Mouse (Mus musculus) stomach, embryonic 16.5 days (tissue): Measurements from ENCODE around the gene Col4a2. TPM values are rescaled to one million over a fixed set of nuclear protein-coding genes. Genes with fewer than 3 reads are reported as not detected.
A peak's percentile ranks its signal among the peaks of the same experiment; 100 is the strongest.

Experiments used
- ATAC-seq: fragments of 200-750 bp; cut with Nextera tagmentation; 2 replicates; pipeline ENCODE4 v1.8.0; 2017; ENCODE audit warnings: moderate number of reproducible peaks, moderate TSS enrichment; ENCODE audit not compliant: insufficient read depth, low FRiP score
- H3K27ac ChIP-seq: fragments of 300-500 bp; sonication (generic); 2 replicates; pipeline ENCODE4 v1.5.1; 2014; ENCODE audit warnings: low read length
- H3K27me3 ChIP-seq: fragments of 300-500 bp; sonication (generic); 2 replicates; pipeline ENCODE4 v1.6.1; 2014; ENCODE audit warnings: low read length, control low read depth, mixed read lengths; ENCODE audit not compliant: control insufficient read depth, insufficient read depth
- H3K36me3 ChIP-seq: fragments of 300-500 bp; sonication (generic); 2 replicates; pipeline ENCODE4 v1.6.1; 2014; ENCODE audit warnings: low read length; ENCODE audit not compliant: control insufficient read depth, insufficient read depth
- H3K4me1 ChIP-seq: fragments of 300-500 bp; sonication (generic); 2 replicates; pipeline ENCODE4 v1.6.1; 2014; ENCODE audit warnings: low read length, control low read depth, mixed read lengths; ENCODE audit not compliant: control insufficient read depth, insufficient read depth
- H3K4me2 ChIP-seq: fragments of 300-500 bp; sonication (generic); 2 replicates; pipeline ENCODE4 v1.6.1; 2014; ENCODE audit warnings: low read depth, low read length, mixed read lengths
- H3K4me3 ChIP-seq: fragments of 300-500 bp; sonication (generic); replicated peaks from 2 replicates; pipeline ENCODE4 v1.5.1; 2014; ENCODE audit warnings: mild to moderate bottlenecking, low read length
- H3K9ac ChIP-seq: fragments of 300-500 bp; sonication (generic); 2 replicates; pipeline ENCODE4 v1.6.1; 2014; ENCODE audit warnings: low read length
- H3K9me3 ChIP-seq: fragments of 300-500 bp; sonication (generic); replicated peaks from 2 replicates; pipeline ENCODE4 v1.6.1; 2016; ENCODE audit warnings: low read length, control low read depth; ENCODE audit not compliant: control insufficient read depth
- WGBS: fragments of 180-500 bp; shearing (Covaris S2); extraction: QIAGEN DNeasy Blood & Tissue Kit; methylation state at CpG from one replicate; pipeline ENCODE4 v1.1.7; 2014; 5-methylcytosine and 5-hydroxymethylcytosine counted together
- polyA plus RNA-seq: library from polyadenylated mRNA; unstranded; fragments of >200 nt; fragmentation: Nextera tagmentation; extraction: Ambion mirVana; gene quantifications from 2 replicates; pipeline ENCODE4 v1.2.1, GENCODE M21; 2015

Col4a2 gene
- polyA plus RNA-seq, 1 experiment from 2014 or later = 65.2 TPM

DNA sequence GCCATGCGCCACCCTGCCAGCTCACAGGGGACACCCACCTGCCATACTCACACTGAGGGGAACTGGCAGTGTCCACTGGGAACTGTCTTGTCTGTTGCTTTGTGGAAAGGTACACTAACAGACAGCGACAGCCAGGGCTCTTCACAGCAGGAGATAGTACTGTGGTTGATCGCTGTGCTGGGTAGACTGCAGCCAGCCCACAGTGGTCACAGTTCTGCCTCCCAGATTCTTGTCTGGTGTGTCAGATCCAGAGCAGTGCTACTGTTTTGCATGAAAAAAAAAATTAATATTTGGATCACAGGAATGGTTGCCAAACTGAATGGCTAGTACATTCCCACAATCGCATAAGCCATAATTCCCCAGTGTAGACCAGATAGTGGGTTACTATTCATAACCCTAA lies 74.7 kb downstream of the Col4a2 start:
- Histone ChIP-seq H3K27me3 (no peaks in the 10 kb centered on the region), H3K4me2 (no peak overlapping the region), H3K9me3 (no peaks in the 10 kb centered on the region), H3K36me3 (no peaks in the 10 kb centered on the region), H3K9ac (no peak overlapping the region), H3K27ac (no peak overlapping the region), H3K4me3 (no peak overlapping the region), H3K4me1 (peaks cover 14% of the 10 kb centered on the region)
- no peak for ATAC-seq
- WGBS = 98% methylated on average over 4 of the region's 4 CpGs

DNA sequence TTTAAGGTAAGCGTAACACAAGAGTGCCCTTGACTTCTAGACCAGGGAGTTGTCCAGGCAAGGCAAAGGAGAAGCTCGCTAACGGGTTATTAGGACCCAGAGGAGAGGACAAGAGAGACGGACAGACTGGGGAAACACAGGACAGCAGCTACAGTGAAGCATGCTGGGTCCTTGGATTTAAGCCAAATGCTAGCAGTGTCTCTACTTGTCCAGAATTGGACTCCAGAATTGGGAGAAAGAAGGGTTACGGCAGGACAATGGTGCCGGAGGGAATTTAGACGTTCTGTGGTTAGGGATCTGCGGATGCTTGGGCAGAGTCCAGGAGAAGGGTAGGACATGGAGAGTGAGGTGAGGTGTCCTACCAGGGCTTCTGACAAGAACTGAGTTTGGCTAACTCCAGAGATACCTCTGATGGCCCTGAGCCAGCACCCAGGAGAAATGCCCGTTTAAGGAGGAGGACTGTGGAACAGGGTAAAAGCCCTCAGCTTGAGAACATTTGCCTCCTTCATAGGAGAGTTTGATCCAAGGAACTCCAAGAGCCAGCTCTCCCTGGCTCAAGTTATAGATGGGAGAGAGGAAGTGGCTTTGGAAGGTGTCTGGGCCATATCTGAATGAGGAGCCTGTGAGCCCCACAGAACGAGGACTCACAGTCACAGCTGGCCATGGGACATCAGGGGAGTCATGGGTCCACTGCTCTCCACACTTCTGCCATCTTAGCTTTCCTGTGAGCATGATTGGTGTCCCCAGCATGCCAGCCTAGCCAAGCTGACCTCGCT lies 76.9 kb downstream of the Col4a2 start:
- peaks cover 24% of the 10 kb centered on the region for H3K4me1 ChIP-seq
- H3K4me2 ChIP-seq = no peak overlapping the region
- H3K36me3 ChIP-seq = no peaks in the 10 kb centered on the region
- no peaks in the 10 kb centered on the region for H3K9me3 ChIP-seq
- 77% methylated on average over 11 of the region's 11 CpGs for WGBS
- no peak overlapping the region for H3K27ac ChIP-seq
- H3K4me3 ChIP-seq = no peak overlapping the region
- H3K27me3 ChIP-seq = no peaks in the 10 kb centered on the region
- no peak overlapping the region for H3K9ac ChIP-seq
- no peak for ATAC-seq

DNA sequence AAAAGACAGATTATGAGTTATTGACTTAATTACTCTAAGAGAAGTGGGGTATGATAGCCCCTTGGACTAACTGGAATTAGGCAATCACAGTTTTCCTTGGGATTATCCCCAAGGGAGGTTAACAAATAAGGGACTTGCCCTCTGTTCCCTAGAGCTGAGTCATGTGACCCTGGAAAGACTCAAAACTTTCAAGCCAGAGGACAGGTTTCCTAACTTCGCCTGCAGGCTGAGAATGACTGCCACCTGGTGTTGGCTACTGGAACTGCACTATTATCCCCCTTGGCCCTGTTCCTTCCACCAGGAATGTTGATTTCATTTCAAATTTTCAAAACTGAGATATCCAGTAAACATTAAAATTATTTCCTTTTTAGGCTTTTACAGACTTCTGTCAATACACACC lies 80.1 kb downstream of the Col4a2 start:
- no peak overlapping the region for H3K4me2 ChIP-seq
- no peaks in the 10 kb centered on the region for H3K36me3 ChIP-seq
- no peaks in the 10 kb centered on the region for H3K9me3 ChIP-seq
- peak overlapping the region; percentile 92 for H3K27ac ChIP-seq
- H3K4me3 ChIP-seq = no peak overlapping the region
- peaks cover 21% of the 10 kb centered on the region for H3K4me1 ChIP-seq
- H3K9ac ChIP-seq = no peak overlapping the region
- WGBS = 4% methylated on average over 1 of the region's 1 CpGs
- ATAC-seq = peak; percentile 23; the same call in 1 of the 2 replicates
- H3K27me3 ChIP-seq = no peaks in the 10 kb centered on the region

DNA sequence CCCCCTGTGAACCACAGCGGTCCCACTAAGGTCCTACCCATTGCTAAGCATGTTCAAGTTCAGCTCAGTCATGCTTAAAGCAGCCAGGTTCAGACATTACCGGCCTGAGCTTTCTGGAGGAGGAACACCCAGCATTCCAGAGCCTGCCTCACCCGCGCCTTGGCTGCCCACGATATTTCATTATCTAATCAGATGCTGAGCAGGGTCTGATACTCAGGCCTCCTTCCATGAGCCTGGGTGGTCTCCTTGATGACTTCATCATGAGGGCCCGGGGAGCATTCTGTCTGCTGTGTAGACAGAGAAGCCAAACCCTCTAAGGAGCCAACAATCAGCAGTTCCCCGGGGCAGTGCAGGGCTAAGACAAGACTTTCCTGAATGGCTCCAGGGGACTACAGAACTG lies 80.6 kb downstream of the Col4a2 start:
- no peaks in the 10 kb centered on the region for H3K36me3 ChIP-seq
- peak overlapping the region; percentile 92 for H3K27ac ChIP-seq
- H3K4me1 ChIP-seq = peaks cover 21% of the 10 kb centered on the region
- ATAC-seq = peak; percentile 80
- 0 out of 2 replicates have a peak overlapping the region, but pooled peaks have one; percentile 19 for H3K4me2 ChIP-seq
- no peak overlapping the region for H3K4me3 ChIP-seq
- H3K9ac ChIP-seq = peak overlapping the region; percentile 53; the same call in 1 of the 2 replicates
- H3K9me3 ChIP-seq = no peaks in the 10 kb centered on the region
- H3K27me3 ChIP-seq = no peaks in the 10 kb centered on the region
- WGBS = 15% methylated on average over 7 of the region's 7 CpGs

DNA sequence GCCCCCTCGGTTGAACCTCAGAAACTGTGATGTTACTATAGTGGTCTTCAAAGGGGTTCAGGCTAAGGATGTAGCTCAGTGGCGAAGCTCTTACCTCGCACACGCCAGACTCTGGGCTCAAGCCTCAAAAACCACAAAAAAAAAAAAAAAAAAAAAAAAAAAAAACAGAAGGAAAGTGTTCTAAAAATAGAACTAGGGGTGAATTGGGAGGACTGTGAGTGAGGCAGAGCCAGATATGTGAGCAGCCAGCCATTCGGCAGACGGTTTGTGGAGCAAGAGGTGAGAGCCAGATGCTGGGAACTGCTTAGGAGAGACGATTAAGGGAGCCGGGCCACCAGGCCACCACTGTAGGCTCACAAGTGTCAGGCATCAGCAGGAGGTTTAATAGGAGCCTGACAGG lies 81.0 kb downstream of the Col4a2 start:
- no peak for ATAC-seq
- no peaks in the 10 kb centered on the region for H3K9me3 ChIP-seq
- peaks cover 24% of the 10 kb centered on the region for H3K4me1 ChIP-seq
- H3K4me2 ChIP-seq = peak overlapping the region; percentile 19; the same call in 1 of the 2 replicates
- 31% methylated on average over 8 of the region's 8 CpGs for WGBS
- peak overlapping the region; percentile 53; the same call in 1 of the 2 replicates for H3K9ac ChIP-seq
- H3K36me3 ChIP-seq = no peaks in the 10 kb centered on the region
- H3K27ac ChIP-seq = peak overlapping the region; percentile 92
- H3K27me3 ChIP-seq = no peaks in the 10 kb centered on the region
- no peak overlapping the region for H3K4me3 ChIP-seq

DNA sequence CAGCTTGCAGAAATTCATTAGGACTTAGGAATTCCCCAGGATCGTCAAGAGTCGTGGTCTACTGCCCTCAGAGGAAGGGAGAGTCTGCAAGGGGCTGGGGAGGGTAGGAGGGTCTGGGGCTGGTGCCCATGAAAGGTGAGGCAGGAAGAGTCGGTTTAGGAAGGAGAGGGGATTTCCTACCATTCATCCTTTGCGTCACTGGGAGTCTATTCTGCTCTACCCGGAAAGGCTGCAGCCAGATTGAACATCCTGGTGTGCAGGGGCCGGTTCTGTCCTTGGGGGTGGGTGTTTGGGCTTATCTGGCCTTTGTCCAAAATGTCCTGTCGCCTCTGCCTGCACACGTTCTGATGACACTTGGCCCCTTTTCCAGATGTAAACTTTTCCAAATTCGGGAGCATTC lies 82.2 kb downstream of the Col4a2 start:
- ATAC-seq = no peak
- WGBS = 49% methylated on average over 9 of the region's 9 CpGs
- H3K9me3 ChIP-seq = no peaks in the 10 kb centered on the region
- H3K4me2 ChIP-seq = no peak overlapping the region
- no peaks in the 10 kb centered on the region for H3K27me3 ChIP-seq
- H3K27ac ChIP-seq = peak overlapping the region; percentile 92
- H3K36me3 ChIP-seq = no peaks in the 10 kb centered on the region
- peaks cover 29% of the 10 kb centered on the region for H3K4me1 ChIP-seq
- no peak overlapping the region for H3K4me3 ChIP-seq
- H3K9ac ChIP-seq = no peak overlapping the region

DNA sequence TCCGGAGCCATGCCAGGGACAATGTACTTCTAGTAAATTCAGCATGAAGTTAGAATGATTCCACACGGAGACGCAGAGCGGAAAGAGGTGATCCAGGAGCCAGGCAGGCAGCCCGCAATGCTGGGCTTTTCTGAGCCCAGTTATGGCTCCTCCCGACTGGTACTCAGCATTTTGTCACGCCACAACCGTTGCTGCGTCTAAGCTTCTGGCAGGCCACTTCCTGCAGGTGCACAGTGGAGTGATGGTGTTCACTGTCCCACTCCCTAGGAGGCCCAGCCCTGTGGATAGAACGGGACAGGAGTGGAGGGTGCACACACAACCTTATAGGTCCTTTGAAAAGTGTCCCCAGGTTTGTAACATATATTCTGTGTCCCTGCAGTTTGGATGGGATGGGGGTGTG lies 83.0 kb downstream of the Col4a2 start:
- H3K36me3 ChIP-seq = no peaks in the 10 kb centered on the region
- H3K9me3 ChIP-seq = no peaks in the 10 kb centered on the region
- no peaks in the 10 kb centered on the region for H3K27me3 ChIP-seq
- peaks cover 37% of the 10 kb centered on the region for H3K4me1 ChIP-seq
- ATAC-seq = no peak
- no peak overlapping the region for H3K4me2 ChIP-seq
- no peak overlapping the region for H3K9ac ChIP-seq
- peak overlapping the region; percentile 21 for H3K27ac ChIP-seq
- no peak overlapping the region for H3K4me3 ChIP-seq
- 70% methylated on average over 10 of the region's 10 CpGs for WGBS

DNA sequence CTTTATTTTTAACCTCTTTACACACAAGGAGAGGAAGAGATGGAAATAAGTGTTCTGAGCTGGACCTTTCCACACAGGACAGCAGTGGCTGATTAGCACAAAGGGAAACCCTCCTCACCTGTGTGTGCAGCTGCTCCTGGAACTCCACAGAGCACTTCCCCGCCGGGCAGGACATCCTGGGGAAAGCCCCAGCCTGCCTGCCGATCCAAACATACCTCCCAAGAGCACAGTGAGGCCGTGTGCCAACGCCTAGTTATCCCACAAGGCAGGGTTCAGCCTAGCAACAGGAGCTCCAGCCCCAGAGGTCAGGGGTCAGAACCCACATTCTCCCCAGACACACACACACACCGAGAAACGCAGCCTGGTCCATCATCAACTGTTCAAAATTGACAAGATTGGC lies 83.5 kb downstream of the Col4a2 start:
- no peaks in the 10 kb centered on the region for H3K27me3 ChIP-seq
- no peaks in the 10 kb centered on the region for H3K9me3 ChIP-seq
- no peak overlapping the region; the same call in 1 of the 2 replicates for H3K27ac ChIP-seq
- H3K4me2 ChIP-seq = no peak overlapping the region
- 53% methylated on average over 7 of the region's 7 CpGs for WGBS
- peaks cover 42% of the 10 kb centered on the region for H3K4me1 ChIP-seq
- ATAC-seq = no peak
- H3K4me3 ChIP-seq = no peak overlapping the region
- H3K9ac ChIP-seq = 0 out of 2 replicates have a peak overlapping the region, but pooled peaks have one; percentile 14
- H3K36me3 ChIP-seq = no peaks in the 10 kb centered on the region

DNA sequence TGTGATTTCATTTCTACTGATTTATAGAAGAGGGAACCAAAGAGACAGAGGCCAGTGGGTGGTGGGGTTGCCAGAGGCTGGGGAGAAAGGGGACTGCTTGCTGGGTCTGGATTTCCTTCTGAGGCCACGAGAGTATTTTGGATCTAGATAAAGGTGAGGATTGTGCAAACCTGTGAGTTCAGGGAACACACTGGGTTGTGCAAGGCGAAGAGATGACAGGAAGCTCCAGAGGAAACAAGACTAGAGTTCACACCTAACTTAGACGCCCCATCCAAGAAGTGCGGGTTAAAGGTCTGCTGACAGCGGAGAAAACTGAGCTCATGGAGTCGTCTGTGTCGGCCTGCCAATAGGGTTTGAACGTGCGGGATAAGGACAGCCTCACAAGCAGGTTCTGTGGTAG lies 84.5 kb downstream of the Col4a2 start:
- H3K4me1 ChIP-seq = peaks cover 42% of the 10 kb centered on the region
- H3K27ac ChIP-seq = no peak overlapping the region
- H3K36me3 ChIP-seq = no peaks in the 10 kb centered on the region
- no peak overlapping the region for H3K4me2 ChIP-seq
- no peak overlapping the region for H3K4me3 ChIP-seq
- no peak overlapping the region for H3K9ac ChIP-seq
- 83% methylated on average over 9 of the region's 9 CpGs for WGBS
- no peaks in the 10 kb centered on the region for H3K9me3 ChIP-seq
- no peaks in the 10 kb centered on the region for H3K27me3 ChIP-seq
- no peak for ATAC-seq
